Comparison of ENCODE assay signal across 25 mouse cellular contexts in the genomic region with DNA sequence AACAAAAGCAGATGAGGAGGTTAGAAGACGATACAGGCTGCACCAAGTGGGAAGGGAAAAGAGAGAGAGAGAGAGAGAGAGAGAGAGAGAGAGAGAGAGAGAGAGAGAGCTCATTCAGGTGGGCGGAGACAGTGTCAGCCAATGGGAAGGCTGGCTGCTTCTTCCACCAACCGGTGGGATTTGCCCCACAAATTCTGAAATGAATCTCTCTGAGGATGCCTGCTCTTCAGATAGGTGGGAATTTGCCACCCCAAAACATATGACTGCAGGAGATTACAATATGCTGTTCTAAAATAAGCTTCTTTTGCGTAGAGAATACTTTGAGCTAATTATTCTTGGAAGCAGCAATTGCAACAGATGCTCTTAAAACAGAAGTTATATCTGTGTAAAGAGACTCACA. TPM values are rescaled to one million over a fixed set of nuclear protein-coding genes. Genes with fewer than 3 reads are reported as not detected.
DNase-seq lines count a peak whose midpoint lies in the region; ATAC-seq lines count a peak whose summit lies in the region.
"Had no signal": no experiment of that assay in that cellular context is flagged by ENCODE, and none has a peak within 500 bp of the region (broad histone marks: within the 10 kb centered on the region; RNA-seq: fewer than 3 reads in every experiment).

No protein-coding gene starts in this region.

- no peak overlapping the region for H3K4me2 ChIP-seq in forebrain, embryonic 15.5 days (replicated peaks)
- H3K4me2 ChIP-seq: embryonic facial prominence, embryonic 12.5 days; heart, embryonic 11.5 days; liver, embryonic 12.5 days; lung, embryonic 15.5 days had no signal

- H3K4me1 ChIP-seq in forebrain, embryonic 15.5 days, result 0 out of 2 replicates have a peak, but pooled peaks cover 6% of the 10 kb centered on the region
- H3K4me1 ChIP-seq in forebrain, embryonic 10.5 days, result no peaks in the 10 kb centered on the region
- H3K4me1 ChIP-seq: embryonic facial prominence, embryonic 12.5 days; limb, embryonic 10.5 days; liver, embryonic 12.5 days; lung, embryonic 15.5 days; megakaryocyte, embryonic 14.5 days had no signal

- H3K36me3 ChIP-seq in forebrain, embryonic 15.5 days, result no peaks in the 10 kb centered on the region
- no peaks in the 10 kb centered on the region for H3K36me3 ChIP-seq in forebrain, embryonic 10.5 days (replicated peaks)
- H3K36me3 ChIP-seq: embryonic facial prominence, embryonic 12.5 days; limb, embryonic 10.5 days; liver, embryonic 12.5 days; lung, embryonic 15.5 days had no signal

- intact Hi-C loops in left cerebral cortex, postnatal 14 days (cut with DNase I), result no loop called here

- peak overlapping the region; percentile 31; the same call in 1 of the 2 replicates for H3K27ac ChIP-seq in forebrain, embryonic 15.5 days (replicated peaks)
- H3K27ac ChIP-seq in forebrain, embryonic 10.5 days, result no peak overlapping the region
- H3K27ac ChIP-seq: embryonic facial prominence, embryonic 12.5 days; limb, embryonic 10.5 days; liver, embryonic 12.5 days; lung, embryonic 15.5 days had no signal

- peak; percentile 46; the same call in 1 of the 2 replicates for ATAC-seq in forebrain, embryonic 15.5 days (replicated peaks)
- ATAC-seq: hindbrain, embryonic 16.5 days; liver, embryonic 12.5 days; Patski had no signal

- no peak for DNase-seq in forebrain, embryonic 10.5 days (ENCODE audit: extremely low spot score, low spot score)
- peak; percentile 17 for DNase-seq in retina, postnatal 1 day
- no peak for DNase-seq in retina, embryonic 14.5 days (ENCODE audit: low spot score)
- DNase-seq in left cerebral cortex, postnatal 14 days (ENCODE audit: low spot score in 2 of 2), result peak; percentile 44 to 65
- DNase-seq in testis, postnatal 10 days (ENCODE audit: low spot score), result no peak
- no peak for DNase-seq in thymus, adult 18-20 months
- no peak for DNase-seq in neural tube, embryonic 10.5 days (ENCODE audit: extremely low spot score, low spot score)
- DNase-seq: cerebellum, adult 11 months; gastrocnemius, postnatal 36 days; kidney, adult 18-20 months; kidney, postnatal 25 days; thymus, postnatal 14 days had no signal

- no peak overlapping the region for H3K4me3 ChIP-seq in forebrain, embryonic 15.5 days
- no peak overlapping the region for H3K4me3 ChIP-seq in forebrain, embryonic 10.5 days
- H3K4me3 ChIP-seq: embryonic facial prominence, embryonic 12.5 days; limb, embryonic 10.5 days; liver, embryonic 12.5 days; lung, embryonic 15.5 days; megakaryocyte, embryonic 14.5 days had no signal

- H3K27me3 ChIP-seq in forebrain, embryonic 15.5 days, result no peaks in the 10 kb centered on the region
- H3K27me3 ChIP-seq in forebrain, embryonic 10.5 days (ENCODE audit: poor library complexity, severe bottlenecking), result no peaks in the 10 kb centered on the region
- H3K27me3 ChIP-seq: embryonic facial prominence, embryonic 12.5 days; liver, embryonic 12.5 days; lung, embryonic 15.5 days; megakaryocyte, embryonic 14.5 days had no signal

- H3K9me3 ChIP-seq in forebrain, embryonic 15.5 days, result no peaks in the 10 kb centered on the region
- no peaks in the 10 kb centered on the region for H3K9me3 ChIP-seq in forebrain, embryonic 10.5 days
- H3K9me3 ChIP-seq: embryonic facial prominence, embryonic 12.5 days; limb, embryonic 10.5 days; liver, embryonic 12.5 days; lung, embryonic 15.5 days had no signal

- 45% methylated on average over 4 of the region's 4 CpGs for WGBS in forebrain, embryonic 15.5 days
- 78% methylated on average over 4 of the region's 4 CpGs for WGBS in forebrain, embryonic 10.5 days

- no peak overlapping the region for H3K9ac ChIP-seq in forebrain, embryonic 15.5 days (replicated peaks)
- H3K9ac ChIP-seq: embryonic facial prominence, embryonic 12.5 days; liver, embryonic 12.5 days; lung, embryonic 15.5 days had no signal

RNA-seq across cellular contexts. Expression of gene Nms, which starts 9.5 kb away (rescaled TPM):
- polyA plus RNA-seq in forebrain, embryonic 15.5 days (2015; fragmentation: Nextera tagmentation; extraction: Ambion mirVana), result 0.31 and 0.40 TPM in 2 replicates
- not detected in 2 replicates for polyA plus RNA-seq in forebrain, embryonic 10.5 days (2016; fragmentation: Nextera tagmentation; extraction: Ambion mirVana)
- not detected for total RNA-seq in left cerebral cortex, postnatal 14 days (2021)
- total RNA-seq: adrenal gland, postnatal 4 days; gastrocnemius, postnatal 36 days; heart, postnatal 25 days; neutrophil, adult 5-6 weeks had no signal
- polyA plus RNA-seq: embryonic facial prominence, embryonic 12.5 days; heart, embryonic 11.5 days; limb, embryonic 10.5 days; liver, embryonic 12.5 days; lung, embryonic 15.5 days; Patski; stomach, embryonic 14.5 days had no signal

RNA-seq across cellular contexts. Expression of gene Chst10, which starts 31.5 kb away (rescaled TPM):
- 50.7 and 50.9 TPM in 2 replicates for polyA plus RNA-seq in forebrain, embryonic 15.5 days (2015; fragmentation: Nextera tagmentation; extraction: Ambion mirVana)
- 11.9 and 12.4 TPM in 2 replicates for polyA plus RNA-seq in forebrain, embryonic 10.5 days (2016; fragmentation: Nextera tagmentation; extraction: Ambion mirVana)
- 10 to 100 TPM; 57.0 to 58.3 TPM for total RNA-seq in left cerebral cortex, postnatal 14 days (2021)

RNA-seq across cellular contexts. Expression of gene Pdcl3, which starts 55.9 kb away (rescaled TPM):
- 169 and 174 TPM in 2 replicates for polyA plus RNA-seq in forebrain, embryonic 15.5 days (2015; fragmentation: Nextera tagmentation; extraction: Ambion mirVana)
- polyA plus RNA-seq in forebrain, embryonic 10.5 days (2016; fragmentation: Nextera tagmentation; extraction: Ambion mirVana), result 161 TPM in 2 replicates
- 10 to 100 TPM; 38.2 to 38.4 TPM for total RNA-seq in left cerebral cortex, postnatal 14 days (2021)

Comparison
In these comparisons a context has a peak if more than half of its experiments do, and no peak if none do; other contexts are left out.
1. DNase-seq: peak in retina, postnatal 1 day (single experiment) and left cerebral cortex, postnatal 14 days (2 of 2); none in forebrain, embryonic 10.5 days (single experiment), retina, embryonic 14.5 days (single experiment), testis, postnatal 10 days (single experiment), thymus, adult 18-20 months (0 of 2) and neural tube, embryonic 10.5 days (single experiment).